Mouse (Mus musculus) brain, embryonic 14.5 days (tissue): ENCODE measurements around the gene Prpf18.

Source experiments
- CTCF ChIP-seq: fragments of 200-500 bp; IDR thresholded peaks from 2 replicates; pipeline ENCODE4 v1.5.1; 2012; ENCODE audit warnings: inconsistent platforms, mild to moderate bottlenecking, moderate library complexity, borderline replicate concordance; ENCODE audit not compliant: insufficient read depth, insufficient read length; ENCODE audit errors: extremely low read depth
- POLR2A ChIP-seq: fragments of 200-500 bp; IDR thresholded peaks from 2 replicates; pipeline ENCODE4 v1.6.1; 2012; ENCODE audit warnings: mild to moderate bottlenecking, inconsistent platforms, borderline replicate concordance; ENCODE audit not compliant: poor library complexity, insufficient read depth, insufficient read length, severe bottlenecking; ENCODE audit errors: extremely low read depth

- TF ChIP-seq CTCF (no peak), POLR2A (no peak)
These were observed 30.4 kb downstream of the Prpf18 start for GRCm38 (mm10) chr2:4621471-4621985.
